Mouse (Mus musculus): ENCODE data around the gene Efnb1. TPM values are rescaled to one million over a fixed set of nuclear protein-coding genes. Genes with fewer than 3 reads are reported as not detected.

Gene Efnb1
- 1.7 and 2.0 TPM in 2 replicates for total RNA-seq (2017)

DNA sequence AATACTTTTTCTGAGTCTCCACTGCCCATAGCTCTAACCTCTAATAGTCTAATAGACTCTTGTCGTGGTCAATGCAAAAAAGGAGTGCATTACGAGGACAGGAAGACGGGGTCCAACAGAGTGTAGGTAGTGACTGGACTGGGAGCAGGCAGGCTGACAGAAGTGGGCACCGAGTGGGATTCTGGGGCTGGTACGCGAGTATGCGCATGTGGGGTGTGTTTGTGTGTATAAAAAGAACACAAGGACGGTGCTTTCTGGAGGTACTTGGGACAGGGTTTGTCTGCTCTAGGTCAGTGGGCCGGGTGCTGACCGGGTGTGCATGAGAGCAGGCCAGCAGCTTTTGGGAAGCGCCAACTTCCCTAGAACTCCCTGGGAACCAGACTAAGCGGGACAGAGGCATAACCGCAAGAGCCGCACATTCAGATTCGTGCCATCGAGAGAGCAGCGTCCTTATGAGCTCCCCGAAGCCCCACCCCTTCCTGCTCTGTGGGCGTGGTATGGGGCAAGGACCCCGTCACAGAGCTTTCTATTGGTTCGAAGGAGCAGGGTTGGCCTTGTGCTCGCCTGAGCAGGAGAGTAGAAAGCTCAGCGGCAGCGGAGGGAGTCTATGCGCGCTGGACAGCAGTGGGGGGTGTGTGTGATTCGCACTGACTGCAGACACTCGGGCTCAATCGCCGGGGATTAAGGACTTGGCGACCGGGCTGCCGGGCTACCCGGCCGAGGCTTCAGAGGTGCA, at the start of gene Efnb1:
TSS of gene Efnb1 (plus strand) at position 608 of the 736 bp plus-strand sequence.
- peak; percentile 94 for ATAC-seq (ENCODE audit: extremely low read depth, insufficient number of reproducible peaks, low FRiP score, poor library complexity, severe bottlenecking)

DNA sequence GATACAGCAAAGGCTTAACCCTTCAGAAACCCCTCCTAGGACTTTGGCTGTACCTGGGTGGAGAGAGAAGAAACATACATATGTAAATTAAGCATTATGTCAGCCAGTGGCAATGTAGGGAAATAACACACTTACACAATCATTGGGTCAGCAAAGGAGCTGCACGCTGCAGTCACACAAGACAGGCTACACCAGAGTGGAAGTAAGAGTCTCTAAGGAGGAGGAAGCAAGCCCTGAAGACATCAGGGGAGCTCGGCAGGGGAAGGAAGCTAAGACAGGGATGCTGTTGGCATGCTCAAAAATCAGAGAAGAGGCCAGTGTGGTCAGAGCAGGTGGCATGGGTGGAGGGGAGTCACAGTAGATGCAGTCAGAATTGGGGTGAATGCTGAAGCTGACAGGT, 43.2 kb upstream of the Efnb1 start:
- ATAC-seq (ENCODE audit: extremely low read depth, insufficient number of reproducible peaks, low FRiP score, poor library complexity, severe bottlenecking) = no peak

GRCm38 (mm10) chrX:99111088-99111724, 24.7 kb upstream of the Efnb1 start:
- ATAC-seq (ENCODE audit: extremely low read depth, insufficient number of reproducible peaks, low FRiP score, poor library complexity, severe bottlenecking) = peak; percentile 72

DNA sequence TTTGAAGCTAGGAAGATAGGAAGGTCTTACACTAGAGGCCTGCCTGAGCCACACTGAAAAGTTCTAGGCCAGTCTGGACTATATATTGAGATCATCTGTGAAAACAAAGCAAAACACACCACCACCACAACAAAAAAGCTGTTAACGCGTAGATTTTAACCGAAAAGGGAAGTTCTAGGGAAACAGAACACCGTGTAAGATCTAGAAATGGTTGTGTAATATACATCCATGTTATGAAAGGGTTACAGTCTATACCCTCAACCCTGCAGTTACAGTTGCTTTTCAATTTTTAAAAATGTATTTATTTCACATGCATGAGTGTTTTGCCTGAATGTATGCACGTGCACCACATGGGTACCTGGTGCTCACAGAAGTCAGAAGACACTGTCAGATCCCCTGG, 16.4 kb upstream of the Efnb1 start:
- ATAC-seq (ENCODE audit: extremely low read depth, insufficient number of reproducible peaks, low FRiP score, poor library complexity, severe bottlenecking) = no peak

- ATAC-seq (ENCODE audit: extremely low read depth, insufficient number of reproducible peaks, low FRiP score, poor library complexity, severe bottlenecking) = peak; percentile 59; the same call in 1 of the 2 replicates
These were observed 5.9 kb upstream of the Efnb1 start for GRCm38 (mm10) chrX:99130059-99130458.

GRCm38 (mm10) chrX:99132573-99132972, 3.4 kb upstream of the Efnb1 start:
- no peak for ATAC-seq (ENCODE audit: extremely low read depth, insufficient number of reproducible peaks, low FRiP score, poor library complexity, severe bottlenecking)

- ATAC-seq (ENCODE audit: extremely low read depth, insufficient number of reproducible peaks, low FRiP score, poor library complexity, severe bottlenecking) = peak; percentile 57
These were observed 1.0 kb upstream of the Efnb1 start for GRCm38 (mm10) chrX:99134891-99135290.

GRCm38 (mm10) chrX:99136431-99136966, 569 bp downstream of the Efnb1 start:
- no peak for ATAC-seq (ENCODE audit: extremely low read depth, insufficient number of reproducible peaks, low FRiP score, poor library complexity, severe bottlenecking)

DNA sequence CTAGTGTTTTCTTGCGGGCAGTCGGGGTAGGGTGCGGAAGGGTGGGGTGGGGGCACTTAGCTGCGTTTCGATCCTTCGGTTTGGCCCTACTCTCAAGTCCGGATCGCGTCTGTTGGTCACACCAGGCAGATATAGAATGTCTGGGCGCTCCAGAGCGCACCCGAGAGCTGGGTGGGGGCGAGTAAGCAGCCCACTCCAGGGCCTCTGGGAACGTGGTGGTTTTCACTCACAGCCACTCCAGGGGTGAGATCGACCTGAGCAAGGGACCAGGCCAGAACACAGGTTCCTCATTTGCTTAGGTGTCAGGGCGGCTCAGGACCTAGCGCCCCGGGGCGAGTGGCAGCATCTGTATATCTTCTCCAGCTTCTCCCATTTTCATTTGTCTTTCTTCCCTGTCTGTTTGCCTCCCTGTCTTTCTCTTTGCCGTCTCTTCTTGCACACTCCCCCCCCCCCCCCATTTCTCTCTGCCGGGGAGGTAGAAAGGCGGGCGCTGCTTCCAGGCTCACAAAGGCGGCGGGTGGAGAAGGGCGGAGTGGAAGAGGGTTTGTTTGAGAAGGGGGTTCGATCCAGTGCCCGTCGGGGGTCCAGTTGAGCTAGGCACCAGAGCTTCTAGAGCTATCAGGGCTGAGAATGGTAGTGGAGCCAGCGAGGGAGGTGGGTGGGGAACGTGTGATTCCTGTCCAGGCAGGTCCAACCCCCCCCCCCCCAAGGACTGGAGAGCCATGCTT, 1.4 kb downstream of the Efnb1 start:
- no peak for ATAC-seq (ENCODE audit: extremely low read depth, insufficient number of reproducible peaks, low FRiP score, poor library complexity, severe bottlenecking)

GRCm38 (mm10) chrX:99137928-99138740, 2.2 kb downstream of the Efnb1 start:
- ATAC-seq (ENCODE audit: extremely low read depth, insufficient number of reproducible peaks, low FRiP score, poor library complexity, severe bottlenecking) = no peak

- no peak for ATAC-seq (ENCODE audit: extremely low read depth, insufficient number of reproducible peaks, low FRiP score, poor library complexity, severe bottlenecking)
These were observed 5.1 kb downstream of the Efnb1 start for GRCm38 (mm10) chrX:99141079-99141478.

DNA sequence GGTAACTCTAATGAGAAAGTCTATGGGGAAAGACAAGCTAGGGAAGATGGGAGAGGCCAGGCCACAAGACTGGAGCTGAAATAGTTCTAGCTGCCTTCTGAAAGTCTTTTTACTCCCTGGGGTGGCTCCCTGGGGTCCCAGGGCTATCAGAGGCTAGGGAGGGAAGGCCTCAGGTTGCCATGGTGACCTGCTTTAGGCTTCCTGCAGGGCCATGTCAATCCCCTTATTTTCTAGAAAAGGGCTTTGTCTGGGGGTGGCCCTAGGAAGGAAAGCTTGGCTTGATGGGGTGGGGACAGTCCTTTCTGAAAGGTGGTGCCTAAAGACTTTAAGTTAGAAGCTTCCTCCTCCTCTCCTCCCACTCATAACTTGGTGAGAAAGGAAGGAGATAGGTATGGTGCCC, 6.0 kb downstream of the Efnb1 start:
- no peak for ATAC-seq (ENCODE audit: extremely low read depth, insufficient number of reproducible peaks, low FRiP score, poor library complexity, severe bottlenecking)

- ATAC-seq (ENCODE audit: extremely low read depth, insufficient number of reproducible peaks, low FRiP score, poor library complexity, severe bottlenecking) = no peak
These were observed 9.6 kb downstream of the Efnb1 start for GRCm38 (mm10) chrX:99145561-99145960.

DNA sequence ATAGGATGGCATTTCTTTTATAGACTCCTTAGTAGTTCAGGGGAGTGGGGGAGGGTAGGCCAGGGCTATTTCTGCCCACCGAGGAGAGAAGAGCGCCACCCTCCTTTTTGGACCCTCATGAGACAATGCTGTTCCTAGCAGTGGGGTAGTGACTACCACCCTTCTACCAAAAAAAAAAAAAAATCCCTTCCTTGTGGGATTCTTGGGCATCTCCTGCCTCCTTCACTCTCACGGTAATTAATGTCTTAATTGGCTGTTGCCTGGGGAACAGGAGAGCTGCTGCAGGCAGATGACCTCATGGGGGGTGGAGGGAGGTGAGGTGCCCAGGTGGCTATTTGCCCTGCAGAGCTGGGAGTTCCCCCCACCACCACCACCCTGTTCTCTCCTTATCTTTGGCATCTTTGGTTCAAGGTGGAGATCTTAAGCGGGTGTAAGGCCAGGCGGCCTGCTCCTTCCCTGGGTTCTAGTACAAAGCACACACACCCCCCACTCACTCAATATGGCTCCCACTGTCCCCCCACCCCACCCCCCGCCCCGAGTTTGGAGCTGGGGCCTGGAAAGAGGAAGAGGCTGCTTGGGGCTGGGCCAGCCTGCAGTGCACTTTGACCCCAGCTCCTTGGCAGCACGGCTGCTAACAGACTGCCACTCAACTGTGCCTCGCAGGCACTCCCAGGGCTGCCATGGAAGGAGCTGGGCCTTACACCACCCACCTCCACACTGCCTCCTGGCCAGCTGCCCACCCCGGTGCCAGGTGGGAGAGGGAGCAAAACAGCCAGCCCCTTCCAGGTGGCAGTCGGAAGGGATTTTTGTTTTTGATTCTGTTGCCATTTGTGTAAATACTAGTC, 12.4 kb downstream of the Efnb1 start:
- no peak for ATAC-seq (ENCODE audit: extremely low read depth, insufficient number of reproducible peaks, low FRiP score, poor library complexity, severe bottlenecking)

- ATAC-seq (ENCODE audit: extremely low read depth, insufficient number of reproducible peaks, low FRiP score, poor library complexity, severe bottlenecking) = no peak
These were observed 13.1 kb downstream of the Efnb1 start for GRCm38 (mm10) chrX:99149047-99149446.

DNA sequence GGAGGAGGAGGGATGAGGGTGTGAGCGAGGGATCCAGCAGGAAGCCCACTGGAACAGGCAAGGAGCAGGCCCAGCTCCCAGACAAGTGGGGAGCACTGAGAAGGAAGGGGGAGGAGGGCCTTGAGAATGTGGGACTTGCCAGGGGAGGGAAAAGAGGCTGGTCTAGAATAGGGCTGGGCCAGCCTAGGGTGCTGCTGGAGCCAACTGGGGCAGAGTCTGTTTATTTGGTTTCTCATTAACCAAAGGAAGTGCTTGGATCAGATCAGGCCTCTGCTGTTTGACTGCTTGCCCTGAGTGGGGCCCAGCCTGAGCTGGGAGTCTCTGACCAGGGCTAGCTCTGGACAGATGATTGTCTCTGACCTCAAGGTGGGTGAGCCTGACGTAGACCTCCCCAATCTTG, 14.0 kb downstream of the Efnb1 start:
- ATAC-seq (ENCODE audit: extremely low read depth, insufficient number of reproducible peaks, low FRiP score, poor library complexity, severe bottlenecking) = no peak

DNA sequence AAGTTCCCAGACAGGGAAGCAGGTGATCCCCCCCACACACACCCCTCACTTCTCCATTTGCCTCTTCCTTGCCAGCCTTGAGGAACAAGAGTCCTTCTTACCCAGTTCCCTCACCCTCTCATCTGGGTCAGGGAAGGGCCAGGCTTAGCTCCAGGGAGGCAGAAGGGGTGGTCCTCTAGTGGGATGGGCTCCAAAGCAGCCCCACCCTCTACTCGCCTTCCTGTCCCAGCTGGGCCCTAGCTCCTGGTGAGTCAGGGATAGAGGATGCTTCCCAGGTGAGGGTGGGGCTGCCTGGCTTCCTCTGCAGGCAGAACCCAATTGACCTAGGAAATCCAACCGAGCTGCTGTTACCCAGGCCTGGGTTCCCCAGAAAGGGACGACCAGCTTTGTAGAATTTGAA, 14.8 kb downstream of the Efnb1 start:
- no peak for ATAC-seq (ENCODE audit: extremely low read depth, insufficient number of reproducible peaks, low FRiP score, poor library complexity, severe bottlenecking)

GRCm38 (mm10) chrX:99151434-99151833, 15.5 kb downstream of the Efnb1 start:
- ATAC-seq (ENCODE audit: extremely low read depth, insufficient number of reproducible peaks, low FRiP score, poor library complexity, severe bottlenecking) = no peak
